Mouse (Mus musculus) adrenal gland (tissue): ENCODE data around the gene Zfp385c.
"Not testable (repeated sequence)": the region's sequence is repeated elsewhere in the genome, so short reads cannot be mapped to it uniquely, and the experiment has no call there.

Source experiments
- intact Hi-C: fragments of 180-260 bp; cut with DNase I; formaldehyde crosslinking; loops from one replicate; pipeline ENCODE4 v1.15.1; 2025

Gene Zfp385c

GRCm38 (mm10) chr11:100604321-100605005 is 87.8 kb downstream of the Zfp385c start:
- intact Hi-C loops = no loop called here

- intact Hi-C loops = no loop called here
Observed at GRCm38 (mm10) chr11:100603813-100604212, 88.4 kb downstream of the Zfp385c start.

- intact Hi-C loops = no loop called here
Observed at GRCm38 (mm10) chr11:100603155-100603554, 89.1 kb downstream of the Zfp385c start.

- intact Hi-C loops = no loop called here
Observed at GRCm38 (mm10) chr11:100601372-100601771, 90.9 kb downstream of the Zfp385c start.

GRCm38 (mm10) chr11:100598074-100598473 is 94.2 kb downstream of the Zfp385c start:
- intact Hi-C loops = no loop called here

GRCm38 (mm10) chr11:100595533-100595932 is 96.7 kb downstream of the Zfp385c start:
- intact Hi-C loops = no loop called here

- intact Hi-C loops = no loop called here
Observed at GRCm38 (mm10) chr11:100594608-100595007, 97.6 kb downstream of the Zfp385c start.

GRCm38 (mm10) chr11:100592346-100593046 is 99.8 kb downstream of the Zfp385c start:
- intact Hi-C loops = no loop called here

GRCm38 (mm10) chr11:100588462-100588861 is 103.8 kb downstream of the Zfp385c start:
- intact Hi-C loops = no loop called here

- intact Hi-C loops = no loop called here
Observed at GRCm38 (mm10) chr11:100585148-100585547, 107.1 kb downstream of the Zfp385c start.

- intact Hi-C loops = no loop called here
Observed at GRCm38 (mm10) chr11:100584561-100584961, 107.7 kb downstream of the Zfp385c start.

- intact Hi-C loops = no loop called here
Observed at GRCm38 (mm10) chr11:100582836-100583235, 109.4 kb downstream of the Zfp385c start.

GRCm38 (mm10) chr11:100582413-100582812 is 109.8 kb downstream of the Zfp385c start:
- intact Hi-C loops = not testable (repeated sequence)

- intact Hi-C loops = no loop called here
Observed at GRCm38 (mm10) chr11:100581756-100582155, 110.5 kb downstream of the Zfp385c start.

- intact Hi-C loops = no loop called here
Observed at GRCm38 (mm10) chr11:100580275-100580674, 112.0 kb downstream of the Zfp385c start.

- intact Hi-C loops = loop anchor here (5.0 kb wide), 1 partner anchor 33 kb away; no protein-coding TSS in a partner anchor
Observed at GRCm38 (mm10) chr11:100579116-100579799, 113.0 kb downstream of the Zfp385c start.

GRCm38 (mm10) chr11:100577852-100578599 is 114.2 kb downstream of the Zfp385c start:
- intact Hi-C loops = loop anchor here (5.0 kb wide), 1 partner anchor 34 kb away; no protein-coding TSS in a partner anchor
